Mouse (Mus musculus): ENCODE data around the gene Sdhd.

DNA sequence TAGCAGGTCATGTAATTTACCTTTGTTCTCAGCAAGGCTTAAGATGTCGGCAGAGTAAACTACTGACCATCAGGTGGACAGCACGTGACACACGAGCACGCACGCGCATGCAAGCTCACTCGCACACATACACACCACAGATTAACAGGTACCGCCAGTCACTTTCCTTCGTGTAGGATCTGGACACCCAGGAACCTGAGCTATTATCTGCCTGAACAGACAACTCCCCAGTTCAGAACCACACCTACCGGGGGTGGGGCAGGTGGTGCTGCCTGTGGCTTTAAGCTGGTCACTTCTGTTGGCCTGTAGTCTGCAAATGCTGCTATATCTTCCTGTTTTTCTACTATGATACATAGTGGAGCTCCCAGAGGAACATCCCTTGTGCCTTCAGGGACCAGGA is 46.9 kb upstream of the Sdhd start:
- TF ChIP-seq CTCF (IDR thresholded peaks at IDR 0.05; ENCODE audit: borderline replicate concordance, extremely low read depth, insufficient read depth, insufficient read length), result no peak
- no peak for TF ChIP-seq POLR2A (IDR thresholded peaks at IDR 0.05; ENCODE audit: borderline replicate concordance, extremely low read depth, insufficient read depth, insufficient read length, poor library complexity, severe bottlenecking)

Data from brain, embryonic 14.5 days (tissue).